Mouse (Mus musculus): Measurements from ENCODE around the gene Endou. TPM values are rescaled to one million over a fixed set of nuclear protein-coding genes. Genes with fewer than 3 reads are reported as not detected.

Endou gene
- total RNA-seq, 2 experiments from 2014 or later = 1.2 TPM

- DNase-seq (ENCODE audit: low spot score in 2 of 2) = no peak
These were observed 2.7 kb downstream of the Endou start for GRCm38 (mm10) chr15:97728394-97728793.

GRCm38 (mm10) chr15:97727520-97727919 is 3.6 kb downstream of the Endou start:
- no peak for DNase-seq (ENCODE audit: low spot score in 2 of 2)

GRCm38 (mm10) chr15:97727048-97727447 is 4.1 kb downstream of the Endou start:
- no peak for DNase-seq (ENCODE audit: low spot score in 2 of 2)

GRCm38 (mm10) chr15:97726310-97726709 is 4.8 kb downstream of the Endou start:
- DNase-seq (ENCODE audit: low spot score in 2 of 2) = no peak

- DNase-seq (ENCODE audit: low spot score in 2 of 2) = no peak
These were observed 5.8 kb downstream of the Endou start for GRCm38 (mm10) chr15:97725198-97725785.

- DNase-seq (ENCODE audit: low spot score in 2 of 2) = no peak
These were observed 6.6 kb downstream of the Endou start for GRCm38 (mm10) chr15:97724346-97725197.

- DNase-seq (ENCODE audit: low spot score in 2 of 2) = peak in 1 of 2 experiments; percentile 43
These were observed 7.4 kb downstream of the Endou start for GRCm38 (mm10) chr15:97723536-97724345.

GRCm38 (mm10) chr15:97721008-97721701 is 10.0 kb downstream of the Endou start:
- DNase-seq (ENCODE audit: low spot score in 2 of 2) = no peak

- no peak for DNase-seq (ENCODE audit: low spot score in 2 of 2)
These were observed 11.0 kb downstream of the Endou start for GRCm38 (mm10) chr15:97720026-97720675.

- no peak for DNase-seq (ENCODE audit: low spot score in 2 of 2)
These were observed 11.6 kb downstream of the Endou start for GRCm38 (mm10) chr15:97719494-97719893.

GRCm38 (mm10) chr15:97718535-97719155 is 12.5 kb downstream of the Endou start:
- DNase-seq (ENCODE audit: low spot score in 2 of 2) = no peak

GRCm38 (mm10) chr15:97717861-97718534 is 13.1 kb downstream of the Endou start:
- DNase-seq (ENCODE audit: low spot score in 2 of 2) = peak in 1 of 2 experiments; percentile 66

GRCm38 (mm10) chr15:97716782-97717181 is 14.4 kb downstream of the Endou start:
- no peak for DNase-seq (ENCODE audit: low spot score in 2 of 2)

- no peak for DNase-seq (ENCODE audit: low spot score in 2 of 2)
These were observed 15.4 kb downstream of the Endou start for GRCm38 (mm10) chr15:97715734-97716133.

- no peak for DNase-seq (ENCODE audit: low spot score in 2 of 2)
These were observed 16.1 kb downstream of the Endou start for GRCm38 (mm10) chr15:97715083-97715482.

GRCm38 (mm10) chr15:97712546-97712945 is 18.6 kb downstream of the Endou start:
- DNase-seq (ENCODE audit: low spot score in 2 of 2) = no peak

- no peak for DNase-seq (ENCODE audit: low spot score in 2 of 2)
These were observed 20.2 kb downstream of the Endou start for GRCm38 (mm10) chr15:97710906-97711305.

GRCm38 (mm10) chr15:97705211-97706050 is 25.7 kb downstream of the Endou start, which contains the start of gene Rpap3:
Gene Rpap3, minus strand, starts transcription at chr15:97705825.
- DNase-seq (ENCODE audit: low spot score in 2 of 2) = peak; percentile 84 to 91

- no peak for DNase-seq (ENCODE audit: low spot score in 2 of 2)
These were observed 34.5 kb downstream of the Endou start for GRCm38 (mm10) chr15:97696616-97697015.

Data from layer of hippocampus, adult 18-20 months (tissue).